Mouse (Mus musculus) leukemia stem cell, adult 10-12 weeks (primary cell): ENCODE results near the gene Pcid2. TPM values are rescaled to one million over a fixed set of nuclear protein-coding genes. Genes with fewer than 3 reads are reported as not detected.

Experiments used
- polyA plus RNA-seq: library from polyadenylated mRNA; stranded (reverse); fragments of >175 nt; gene quantifications from 2 replicates; pipeline ENCODE4 v1.2.3, GENCODE M21; 2012; ENCODE audit warnings: low replicate concordance

Pcid2 gene
- polyA plus RNA-seq, result 7.4 and 34.0 TPM in 2 replicates

GRCm38 (mm10) chr8:13105087-13105881, at the start of gene Pcid2, which contains the start of gene Cul4a:
Gene Pcid2, minus strand, starts transcription at chr8:13105459.
Gene Cul4a, plus strand, starts transcription at chr8:13105621.

GRCm38 (mm10) chr8:13060441-13061150, 44.7 kb downstream of the Pcid2 start, which contains the start of gene Proz:
Gene Proz, plus strand, starts transcription at chr8:13060914.

GRCm38 (mm10) chr8:13037015-13037414, 68.2 kb downstream of the Pcid2 start, which contains the start of gene F10:
Gene F10, plus strand, starts transcription at chr8:13037308.

Other genes with a start within 250 kb of the Pcid2 start
- gene Mcf2l, start 231.7 kb downstream of the Pcid2 start, polyA plus RNA-seq, result 1.0 and 1.9 TPM in 2 replicates
- 0.15 TPM in 1 of 2 replicates, not detected in the other for gene F7, start 79.4 kb downstream of the Pcid2 start, polyA plus RNA-seq
- gene F10, start 68.2 kb downstream of the Pcid2 start, polyA plus RNA-seq, result 0.20 and 2.8 TPM in 2 replicates
- gene Proz, start 44.5 kb downstream of the Pcid2 start, polyA plus RNA-seq, result 0.08 TPM in 1 of 2 replicates, not detected in the other
- 84.0 and 89.8 TPM in 2 replicates for gene Cul4a, start 162 bp upstream of the Pcid2 start, polyA plus RNA-seq
- gene Lamp1, start 53.7 kb upstream of the Pcid2 start, polyA plus RNA-seq, result 115 and 382 TPM in 2 replicates
- gene Grtp1, start 95.2 kb upstream of the Pcid2 start, polyA plus RNA-seq, result 7.6 and 10.3 TPM in 2 replicates
- not detected in 2 replicates for gene Adprhl1, start 148.7 kb upstream of the Pcid2 start, polyA plus RNA-seq
- gene Dcun1d2, start 182.7 kb upstream of the Pcid2 start, polyA plus RNA-seq, result 0.43 and 4.0 TPM in 2 replicates
- 4.4 and 13.1 TPM in 2 replicates for gene Tmco3, start 182.7 kb upstream of the Pcid2 start, polyA plus RNA-seq
- 13.5 and 32.3 TPM in 2 replicates for gene Tfdp1, start 233.3 kb upstream of the Pcid2 start, polyA plus RNA-seq